Mouse (Mus musculus) cerebellum, adult 8-10 months (tissue): ENCODE measurements around the gene Sdhaf2.
A peak's percentile ranks its signal among the peaks of the same experiment; 100 is the strongest.

Source experiments
- DNase-seq: peaks from one replicate; pipeline ENCODE4 v3.0.0; 2022

Sdhaf2 gene

DNA sequence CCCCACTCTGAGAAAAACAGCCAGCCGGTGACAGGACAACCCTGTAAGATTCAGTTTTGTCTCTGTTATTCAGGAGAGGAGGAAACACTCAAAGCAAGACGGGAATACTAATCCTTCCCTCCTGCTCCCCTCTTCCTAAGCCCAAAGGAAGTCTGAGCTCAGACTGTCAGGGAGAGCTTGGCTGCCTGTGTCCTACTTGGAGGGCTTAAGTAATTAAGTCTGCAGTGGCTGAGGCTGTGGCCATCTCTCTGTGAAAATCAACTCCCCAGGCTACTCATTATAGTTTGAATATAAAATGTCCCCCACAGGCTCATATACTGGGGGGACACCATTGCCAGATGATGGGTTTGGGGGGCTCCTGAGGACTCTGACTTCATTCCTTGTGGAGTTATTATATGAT, 29.0 kb downstream of the Sdhaf2 start:
- no peak for DNase-seq

DNA sequence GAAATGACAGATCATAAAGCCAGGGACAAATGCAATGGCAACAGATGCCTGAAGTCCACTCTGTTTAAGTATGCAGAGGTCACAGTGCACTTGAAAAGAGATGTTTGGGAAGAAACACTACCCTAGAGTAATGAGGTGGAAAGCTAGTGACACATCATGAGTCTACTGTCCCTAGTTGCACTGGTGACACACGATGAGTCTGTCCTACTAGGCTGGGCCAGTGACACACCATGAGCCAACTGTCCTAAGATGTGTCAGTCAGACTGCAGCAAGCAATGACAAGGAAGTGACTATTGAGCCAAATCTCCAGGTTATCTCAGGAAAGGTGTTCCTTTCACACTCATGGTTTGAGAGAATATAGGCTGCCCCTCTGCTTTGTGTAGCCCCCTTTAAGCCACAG, 30.3 kb downstream of the Sdhaf2 start:
- DNase-seq = no peak

DNA sequence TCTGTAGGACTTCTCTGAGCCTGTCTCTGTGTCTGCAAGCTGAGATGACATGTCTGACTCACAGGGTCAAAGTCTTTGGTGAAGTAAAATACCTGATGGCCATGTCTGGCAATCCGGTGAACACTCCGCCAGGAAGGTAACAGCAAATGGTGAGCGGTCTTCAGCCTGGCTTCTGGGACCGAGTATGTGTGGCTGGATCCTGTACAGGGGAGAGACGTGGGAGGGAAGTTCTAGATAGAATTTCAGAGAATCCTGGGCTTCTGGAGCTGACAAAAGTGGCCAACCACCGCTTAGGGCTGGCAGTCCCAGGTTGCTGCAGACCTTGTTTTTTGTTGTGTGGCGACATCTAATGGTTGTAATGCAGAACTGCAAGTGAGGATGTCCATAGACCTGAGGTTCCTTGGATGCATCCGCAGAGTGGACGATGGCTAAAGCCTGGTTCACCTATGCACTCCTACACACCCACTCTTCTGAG, 39.6 kb downstream of the Sdhaf2 start:
- peak; percentile 54 for DNase-seq

DNA sequence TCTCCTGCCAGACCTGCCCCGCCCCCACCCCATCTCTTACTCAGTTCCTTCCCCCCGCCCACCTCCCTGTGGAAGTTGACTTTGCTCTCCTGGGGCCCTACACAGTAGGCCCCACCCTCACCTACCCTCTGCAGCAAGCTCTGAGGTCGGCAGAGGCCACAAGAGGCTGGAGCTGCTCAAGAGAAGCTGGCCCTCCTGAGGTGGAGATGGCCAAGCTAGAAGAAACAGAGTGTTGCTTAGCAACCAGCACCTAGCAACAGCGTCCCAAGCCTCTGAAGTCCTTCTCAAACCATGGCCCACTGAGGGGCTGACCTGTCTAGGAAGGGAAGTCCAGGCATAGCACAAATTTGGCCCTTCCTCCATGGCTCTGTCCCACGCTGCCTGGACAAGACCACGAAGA, 43.2 kb downstream of the Sdhaf2 start, which contains the start of gene Ppp1r32:
Gene Ppp1r32 (minus strand): TSS at position 226 of the 400 bp plus-strand sequence.
- no peak for DNase-seq

DNA sequence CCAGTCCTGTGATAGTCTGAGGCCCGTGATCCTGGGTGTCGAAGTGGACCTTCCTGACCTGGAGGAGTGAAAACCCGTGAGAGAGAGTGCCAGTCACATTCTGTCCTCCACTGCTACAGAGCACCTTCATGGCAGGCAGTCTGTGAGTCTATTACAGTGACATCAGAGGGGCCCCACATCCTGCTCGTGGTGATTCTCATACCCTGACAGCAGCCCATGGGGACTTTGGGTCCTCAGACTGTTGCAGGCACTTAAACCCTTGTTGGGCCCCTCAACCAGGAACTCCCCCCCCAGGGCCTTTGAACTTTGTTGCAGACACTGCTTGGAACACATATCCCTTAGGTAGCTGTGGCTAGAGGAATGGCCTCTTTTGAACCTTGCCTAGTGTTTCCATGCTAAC, 46.4 kb downstream of the Sdhaf2 start:
- no peak for DNase-seq

DNA sequence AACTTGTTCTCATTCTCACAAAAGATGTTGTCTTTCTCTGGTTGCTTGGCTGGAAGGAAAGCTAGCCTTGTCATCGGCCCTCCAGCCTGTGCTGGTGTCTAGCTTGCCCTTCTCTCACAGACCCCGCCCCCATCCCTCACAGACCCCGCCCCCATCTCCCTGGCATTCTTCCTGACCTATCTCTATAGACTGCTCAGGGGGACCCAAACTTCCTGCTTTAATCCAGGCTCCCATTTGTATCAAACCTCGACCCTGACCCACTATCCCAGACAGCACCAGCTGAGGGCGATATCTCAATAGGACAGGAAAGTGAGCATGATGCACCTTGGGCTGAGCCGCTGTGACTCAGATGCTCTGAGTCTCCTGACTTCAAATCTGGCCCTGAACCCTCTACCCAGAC, 52.2 kb downstream of the Sdhaf2 start:
- no peak for DNase-seq

DNA sequence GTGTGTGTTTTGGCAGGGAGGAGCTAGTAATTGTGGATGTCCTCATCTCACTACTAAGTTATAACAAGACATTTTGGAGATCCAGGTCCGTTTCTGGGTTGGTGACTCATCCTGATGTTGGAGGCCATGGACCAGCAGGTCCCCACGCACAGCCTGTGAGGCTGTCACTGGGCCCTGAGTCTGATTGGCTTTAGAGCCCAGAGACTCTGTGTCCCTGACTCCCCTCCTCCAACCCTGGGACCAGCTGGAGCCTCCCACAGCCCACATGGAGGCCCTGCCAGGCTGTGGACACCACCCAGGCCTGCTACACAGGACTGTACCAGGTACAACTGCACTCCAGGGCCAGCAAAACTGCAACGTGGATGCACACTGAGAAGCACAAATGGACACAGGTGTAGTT, 53.0 kb downstream of the Sdhaf2 start:
- DNase-seq = no peak

DNA sequence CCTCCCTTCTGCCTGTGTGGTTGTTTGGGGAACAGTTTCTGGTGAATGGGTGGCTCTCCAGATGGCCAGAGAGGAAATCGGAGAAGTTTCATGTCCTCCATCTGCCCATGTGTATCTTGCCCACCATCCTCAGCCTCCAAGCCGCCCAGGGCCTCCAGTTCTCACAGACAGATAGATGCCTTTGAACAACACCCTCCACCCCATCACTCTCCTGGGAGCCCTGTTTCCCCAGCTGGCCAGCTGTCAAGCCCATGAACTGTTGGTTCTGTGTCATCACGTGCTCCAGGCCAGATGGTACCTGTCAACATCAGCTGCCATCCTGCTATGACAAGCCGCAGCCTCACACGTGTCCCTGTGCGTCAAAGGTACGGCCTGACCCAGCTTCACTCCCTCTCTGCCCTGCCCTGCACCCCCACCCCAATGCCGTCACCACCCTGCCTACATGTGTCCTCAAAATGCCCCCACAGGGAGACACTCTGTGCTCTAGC, 56.7 kb downstream of the Sdhaf2 start:
- DNase-seq = no peak

DNA sequence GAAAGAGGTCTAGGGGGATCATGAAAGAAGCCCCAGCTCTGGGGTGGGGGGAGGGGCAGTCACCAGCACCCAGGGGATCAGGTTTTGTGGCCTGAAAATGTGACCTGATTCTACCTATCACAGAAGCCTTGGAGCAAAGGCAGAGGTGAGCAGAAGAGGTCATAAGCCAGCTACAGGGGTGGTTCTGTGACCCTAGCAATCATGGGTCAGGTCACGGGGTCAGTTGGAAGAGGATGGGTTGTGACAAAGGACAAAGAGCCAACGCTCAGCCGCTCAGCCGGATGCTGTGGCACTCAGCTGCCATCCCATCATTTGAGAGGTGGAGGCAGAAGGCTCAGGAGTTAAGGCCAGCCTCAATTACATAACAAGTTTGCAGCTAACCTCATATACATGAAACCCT, 61.5 kb downstream of the Sdhaf2 start:
- DNase-seq = no peak

DNA sequence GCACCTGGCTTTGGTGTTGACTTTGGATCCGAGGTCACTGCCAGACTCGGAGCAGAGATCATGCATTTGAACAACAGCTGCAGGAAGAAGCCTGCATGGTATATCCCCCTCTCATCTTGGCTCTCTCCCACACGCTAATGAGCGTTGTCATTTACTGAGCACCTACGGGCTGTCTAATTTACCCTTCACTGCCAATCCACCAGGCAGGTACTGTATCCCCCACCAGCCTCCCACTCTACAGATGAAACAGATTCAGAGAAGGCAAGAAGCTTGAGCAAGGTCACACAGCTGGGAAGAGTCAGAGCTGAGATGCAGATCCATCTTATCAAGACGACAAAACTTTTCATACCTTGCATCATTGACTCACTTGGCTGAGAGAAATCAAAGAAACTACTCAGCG, 64.4 kb downstream of the Sdhaf2 start:
- no peak for DNase-seq

DNA sequence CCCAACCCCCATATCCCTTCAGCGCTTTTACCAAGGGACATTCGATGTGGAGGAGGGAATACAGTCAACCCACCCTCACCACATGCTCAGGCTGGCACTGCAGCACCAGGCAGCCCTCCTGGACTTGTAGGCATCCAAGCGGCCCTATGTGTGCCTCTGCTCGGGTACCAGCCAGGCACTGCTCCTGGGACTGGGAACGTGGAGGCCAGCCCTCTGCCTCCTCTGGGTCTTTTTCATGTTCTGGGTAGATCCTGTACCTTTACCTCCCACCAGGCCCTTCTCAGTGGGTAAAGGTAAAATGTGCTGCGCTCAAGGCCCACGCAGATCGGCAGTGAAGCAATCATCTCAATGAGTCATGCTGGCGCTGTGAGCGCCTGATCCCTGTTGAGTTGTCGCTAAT, 66.0 kb downstream of the Sdhaf2 start:
- DNase-seq = no peak

DNA sequence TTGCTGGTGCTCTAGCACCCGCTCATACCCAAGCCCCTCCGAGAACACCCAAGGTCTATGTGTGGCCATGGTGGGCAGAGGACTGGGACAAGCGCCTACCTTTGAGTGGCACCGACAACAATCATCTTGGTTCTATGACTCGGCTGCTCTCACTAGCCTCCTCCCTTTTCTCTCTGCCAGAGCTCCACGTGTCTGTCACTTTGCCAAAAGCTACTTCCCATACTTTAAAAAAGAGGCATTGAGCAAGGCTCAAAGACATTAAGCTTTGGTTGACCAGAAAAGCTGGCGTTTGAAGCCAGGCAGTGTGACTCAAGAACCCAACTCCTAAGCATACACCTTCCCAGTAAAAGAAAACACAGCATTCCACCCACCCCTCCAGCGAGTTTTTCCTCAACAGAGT, 67.8 kb downstream of the Sdhaf2 start:
- no peak for DNase-seq

DNA sequence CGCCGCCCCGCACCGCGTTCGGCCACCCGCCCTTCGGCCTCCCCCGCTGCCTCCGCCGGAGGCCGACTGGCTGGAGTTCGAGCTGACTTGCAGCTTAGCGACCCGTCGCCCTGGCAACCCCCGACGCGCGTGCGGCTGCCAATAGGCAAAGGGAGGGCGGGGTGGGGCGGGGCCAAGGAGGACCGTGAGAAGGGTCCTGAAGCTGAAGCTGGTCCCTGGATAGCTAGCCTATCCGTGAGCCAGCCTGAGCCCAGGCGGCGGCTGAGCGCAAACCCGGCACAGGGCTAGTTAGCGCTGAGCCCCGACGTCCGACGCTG, 68.5 kb downstream of the Sdhaf2 start:
- DNase-seq = no peak

DNA sequence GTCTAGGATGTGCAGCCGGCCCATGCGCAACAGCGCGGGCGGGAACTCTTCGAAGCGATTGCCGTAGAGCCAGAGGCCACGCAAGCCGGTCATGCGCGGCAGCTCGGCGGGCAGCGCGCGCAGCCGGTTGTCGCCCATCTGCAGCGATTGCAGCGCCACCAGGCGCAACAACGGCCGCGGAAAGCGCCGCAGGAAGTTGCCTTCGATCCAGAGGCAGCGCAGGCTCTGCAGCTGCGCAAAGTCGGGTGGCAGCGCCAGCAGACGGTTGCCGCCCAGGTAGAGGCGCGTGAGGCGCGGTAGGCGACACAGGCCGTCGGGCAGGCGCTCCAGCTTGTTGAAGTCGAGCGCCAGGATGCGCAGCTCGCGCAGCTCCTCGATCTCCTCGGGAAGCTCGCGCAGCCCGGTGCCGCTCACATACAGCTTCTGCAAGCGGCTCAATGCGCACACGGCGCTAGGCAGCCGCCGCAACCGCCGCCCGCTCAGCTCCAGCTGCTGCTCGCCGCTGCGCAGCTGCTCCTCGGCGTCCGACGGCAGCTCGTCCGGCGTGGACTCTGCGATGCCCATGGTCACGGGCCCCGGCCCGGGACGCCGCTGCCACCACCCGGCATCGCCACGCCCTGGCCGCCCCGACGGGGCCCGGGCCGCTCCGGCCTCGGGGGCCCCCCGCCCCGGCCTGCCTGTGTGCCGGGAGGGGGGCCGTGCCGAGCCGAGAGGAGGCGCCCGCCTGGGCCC, 69.0 kb downstream of the Sdhaf2 start, which contains the start of gene Lrrc10b:
Gene Lrrc10b (minus strand): TSS at position 722 of the 732 bp plus-strand sequence.
- no peak for DNase-seq

DNA sequence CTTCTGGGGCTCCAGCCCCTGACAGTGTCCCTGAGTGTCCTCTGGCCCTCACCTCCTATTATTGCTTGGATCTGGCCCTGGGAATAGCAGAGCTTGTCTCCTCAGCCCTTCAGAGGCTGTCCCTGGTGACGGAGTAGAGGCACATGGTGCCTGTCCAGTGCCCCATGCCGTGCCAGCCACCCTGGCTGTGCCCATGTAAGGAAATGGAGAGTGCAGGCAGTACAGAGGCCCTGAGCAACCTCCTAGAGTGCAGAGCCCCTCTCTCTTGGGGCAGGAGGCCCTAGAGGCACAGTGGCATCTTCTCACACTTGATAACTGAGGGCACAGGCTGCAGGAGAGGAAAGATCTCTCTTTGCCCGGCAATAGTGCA, 70.5 kb downstream of the Sdhaf2 start:
- DNase-seq = no peak

DNA sequence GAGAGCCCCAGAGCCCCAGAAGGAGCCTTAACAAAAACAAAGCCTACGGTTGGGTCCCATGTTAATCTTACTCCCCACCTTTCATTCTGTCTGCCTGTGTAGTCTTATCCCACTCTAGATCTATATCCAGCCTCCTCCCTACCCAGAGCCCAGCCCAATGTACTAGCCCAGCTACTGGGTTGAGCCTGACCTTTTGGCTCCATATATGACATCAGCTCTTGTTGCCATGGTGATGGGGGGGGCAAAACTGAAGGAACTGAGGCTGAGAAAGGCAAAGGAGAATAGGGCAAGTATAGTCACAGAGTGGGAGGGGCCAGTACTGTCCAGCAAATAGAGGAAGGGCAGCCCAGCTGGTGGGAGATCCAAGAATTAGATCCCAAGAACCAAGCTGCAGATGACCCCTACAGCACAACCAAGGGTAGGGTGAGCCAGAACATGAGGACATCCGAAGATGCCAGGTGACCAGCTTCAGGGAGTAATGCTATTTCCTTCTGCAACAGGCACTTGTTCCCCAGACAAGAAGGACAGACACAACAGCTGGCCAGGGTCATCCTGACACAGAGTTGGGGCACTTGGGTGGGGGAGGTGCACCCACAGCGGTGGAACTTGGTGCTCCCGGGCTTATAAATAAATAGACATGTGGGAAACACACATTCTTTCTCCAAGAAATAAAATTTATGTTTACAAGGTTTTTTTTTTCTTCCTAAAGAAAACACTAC, 71.1 kb downstream of the Sdhaf2 start:
- no peak for DNase-seq
